Mouse (Mus musculus) midbrain, embryonic 16.5 days (tissue): ENCODE data around the gene Slc2a5. TPM values are rescaled to one million over a fixed set of nuclear protein-coding genes. Genes with fewer than 3 reads are reported as not detected.

ENCODE experiments used
- ATAC-seq: fragments of 200-750 bp; cut with Nextera tagmentation; 2 replicates; pipeline ENCODE4 v1.8.0; 2017; ENCODE audit warnings: moderate TSS enrichment
- H3K27ac ChIP-seq: fragments of 300-500 bp; sonication (generic); 2 replicates; pipeline ENCODE4 v1.5.1; 2014; ENCODE audit warnings: mild to moderate bottlenecking, low read length, mixed read lengths
- H3K27me3 ChIP-seq: fragments of 300-500 bp; sonication (generic); 2 replicates; pipeline ENCODE4 v1.6.1; 2014; ENCODE audit warnings: low read depth, low read length, mixed read lengths; ENCODE audit not compliant: control insufficient read depth, insufficient read depth
- H3K36me3 ChIP-seq: fragments of 300-500 bp; sonication (generic); 2 replicates; pipeline ENCODE4 v1.6.1; 2014; ENCODE audit warnings: mild to moderate bottlenecking, low read length, moderate library complexity, mixed read lengths; ENCODE audit not compliant: control insufficient read depth, insufficient read depth
- H3K4me1 ChIP-seq: fragments of 300-500 bp; sonication (generic); 2 replicates; pipeline ENCODE4 v1.6.1; 2014; ENCODE audit warnings: mild to moderate bottlenecking, low read length, mixed read lengths; ENCODE audit not compliant: control insufficient read depth, insufficient read depth
- H3K4me2 ChIP-seq: fragments of 300-500 bp; sonication (generic); 2 replicates; pipeline ENCODE4 v1.6.1; 2014; ENCODE audit warnings: mild to moderate bottlenecking, low read length, mixed read lengths
- H3K4me3 ChIP-seq: fragments of 300-500 bp; sonication (generic); 2 replicates; pipeline ENCODE4 v1.5.1; 2014; ENCODE audit warnings: low read depth, mild to moderate bottlenecking, low read length, moderate library complexity, mixed read lengths
- H3K9ac ChIP-seq: fragments of 300-500 bp; sonication (generic); 2 replicates; pipeline ENCODE4 v1.6.1; 2014; ENCODE audit warnings: low read depth, low read length, mixed read lengths
- H3K9me3 ChIP-seq: fragments of 300-500 bp; sonication (generic); replicated peaks from 2 replicates; pipeline ENCODE4 v1.6.1; 2014; ENCODE audit warnings: mild to moderate bottlenecking, low read length, mixed read lengths; ENCODE audit not compliant: control insufficient read depth, poor library complexity, severe bottlenecking
- WGBS: fragments of 180-500 bp; shearing (Covaris S2); extraction: QIAGEN DNeasy Blood & Tissue Kit; methylation state at CpG from one replicate; pipeline ENCODE4 v1.1.7; 2014; 5-methylcytosine and 5-hydroxymethylcytosine counted together
- polyA plus RNA-seq: library from polyadenylated mRNA; unstranded; fragments of >200 nt; fragmentation: Nextera tagmentation; extraction: Ambion mirVana; gene quantifications from 2 replicates; pipeline ENCODE4 v1.2.1, GENCODE M21; 2015

The Slc2a5 gene
- polyA plus RNA-seq, 1 experiment from 2014 or later, result 2.9 TPM

DNA sequence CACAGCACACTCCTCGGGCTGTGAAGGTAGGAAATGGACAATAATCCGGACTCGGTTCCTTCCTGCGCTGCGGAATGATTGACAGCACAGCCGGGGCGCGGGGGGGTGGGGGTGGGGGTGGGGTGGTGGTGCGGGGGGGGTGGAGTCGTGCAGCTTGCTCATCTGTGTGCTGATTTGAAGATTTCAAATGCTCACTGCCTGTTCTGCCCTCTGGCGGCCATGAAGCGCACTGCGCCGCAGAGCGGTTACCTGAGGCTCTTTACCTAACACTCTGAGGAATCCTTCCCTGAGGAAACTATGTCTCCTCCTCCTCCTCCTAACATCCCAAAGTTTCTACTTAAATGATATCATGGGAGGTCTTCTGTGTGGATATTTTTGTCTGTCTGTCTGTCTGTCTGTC is 6.2 kb upstream of the Slc2a5 start:
- H3K4me3 ChIP-seq, result no peak overlapping the region
- ATAC-seq, result no peak
- no peaks in the 10 kb centered on the region for H3K36me3 ChIP-seq
- H3K27ac ChIP-seq, result no peak overlapping the region
- H3K9me3 ChIP-seq, result no peaks in the 10 kb centered on the region
- peak overlapping the region; percentile 24; the same call in 1 of the 2 replicates for H3K4me2 ChIP-seq
- 8% methylated on average over 13 of the region's 15 CpGs for WGBS
- H3K27me3 ChIP-seq, result no peaks in the 10 kb centered on the region
- no peaks in the 10 kb centered on the region for H3K4me1 ChIP-seq
- no peak overlapping the region for H3K9ac ChIP-seq

DNA sequence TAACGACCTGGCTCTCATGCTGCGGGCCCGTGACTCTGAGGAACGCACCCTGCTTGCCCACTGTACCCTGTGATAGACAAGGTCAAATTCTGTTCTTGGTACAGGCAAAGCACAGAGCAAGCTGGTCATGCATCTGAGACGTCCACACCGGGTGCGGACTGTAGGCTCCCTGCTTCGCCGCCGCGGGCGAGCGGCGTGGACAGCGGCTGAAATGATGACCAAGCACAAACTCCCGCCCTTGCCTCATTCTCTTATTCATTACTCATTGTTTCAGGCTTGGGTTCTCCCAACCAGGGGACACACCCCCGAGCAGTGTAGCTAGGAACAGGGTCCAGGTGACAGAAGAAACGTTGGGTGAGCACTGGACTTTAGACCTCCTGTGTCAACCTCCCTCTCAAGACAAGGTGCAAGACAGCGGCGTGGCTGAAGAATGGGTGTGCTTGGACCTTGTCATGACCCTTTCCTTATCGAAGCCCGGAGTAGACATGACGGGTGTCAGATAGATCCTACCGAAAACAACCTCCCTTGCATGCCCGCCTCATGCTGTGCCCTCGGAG is 4.5 kb upstream of the Slc2a5 start:
- 91% methylated on average over 26 of the region's 26 CpGs for WGBS
- Histone ChIP-seq H3K9ac (no peak overlapping the region), H3K27me3 (no peaks in the 10 kb centered on the region), H3K36me3 (no peaks in the 10 kb centered on the region), H3K4me2 (no peak overlapping the region), H3K27ac (no peak overlapping the region), H3K4me3 (no peak overlapping the region), H3K9me3 (no peaks in the 10 kb centered on the region), H3K4me1 (no peaks in the 10 kb centered on the region)
- no peak for ATAC-seq

DNA sequence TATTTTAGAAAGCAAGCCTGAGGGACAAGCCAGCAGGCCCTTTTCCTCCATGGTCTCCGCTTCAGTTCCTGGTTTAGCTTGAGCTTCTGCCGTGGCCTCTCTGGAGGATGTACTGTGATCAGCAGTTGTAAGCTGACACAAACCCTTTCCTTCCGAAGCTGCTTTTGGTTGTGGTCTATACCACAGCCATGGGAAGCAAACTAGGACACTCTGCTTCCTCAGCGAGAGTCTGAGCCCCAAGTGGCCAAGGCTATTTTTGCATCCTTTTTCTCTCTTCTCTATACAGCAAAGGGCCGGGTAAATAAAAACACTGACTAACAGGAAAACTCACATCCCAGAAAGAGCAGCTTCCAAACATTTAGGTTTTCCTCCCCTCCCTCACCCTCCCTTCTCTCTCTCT is 1.8 kb upstream of the Slc2a5 start:
- no peaks in the 10 kb centered on the region for H3K4me1 ChIP-seq
- H3K27ac ChIP-seq, result no peak overlapping the region
- no peak overlapping the region for H3K4me2 ChIP-seq
- H3K4me3 ChIP-seq, result no peak overlapping the region
- no peaks in the 10 kb centered on the region for H3K9me3 ChIP-seq
- H3K27me3 ChIP-seq, result no peaks in the 10 kb centered on the region
- no peak for ATAC-seq
- H3K9ac ChIP-seq, result no peak overlapping the region
- H3K36me3 ChIP-seq, result no peaks in the 10 kb centered on the region
- 51% methylated on average over 5 of the region's 5 CpGs for WGBS

DNA sequence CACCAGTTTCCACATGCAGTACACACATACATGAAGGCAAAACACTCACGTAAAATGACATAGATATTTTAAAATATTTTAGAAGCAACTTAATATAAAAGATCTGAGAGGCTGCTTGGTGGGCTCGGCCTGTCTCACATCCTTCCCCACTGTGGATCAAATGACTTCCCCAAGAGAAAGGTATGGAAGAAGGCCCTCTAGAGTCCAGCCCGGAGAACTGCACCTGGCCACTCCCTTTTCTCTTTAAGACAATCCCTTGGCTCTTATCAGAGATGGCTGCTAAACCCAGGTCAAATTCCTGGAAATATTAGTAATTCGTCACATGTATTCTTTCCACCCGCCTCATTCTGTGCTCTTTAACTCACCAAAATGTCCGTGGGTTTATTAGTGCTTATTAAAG is 920 bp upstream of the Slc2a5 start:
- Histone ChIP-seq H3K4me2 (no peak overlapping the region), H3K4me1 (no peaks in the 10 kb centered on the region), H3K9me3 (no peaks in the 10 kb centered on the region), H3K27ac (no peak overlapping the region), H3K27me3 (no peaks in the 10 kb centered on the region), H3K36me3 (no peaks in the 10 kb centered on the region), H3K9ac (no peak overlapping the region), H3K4me3 (no peak overlapping the region)
- 71% methylated on average over 6 of the region's 6 CpGs for WGBS
- no peak for ATAC-seq

DNA sequence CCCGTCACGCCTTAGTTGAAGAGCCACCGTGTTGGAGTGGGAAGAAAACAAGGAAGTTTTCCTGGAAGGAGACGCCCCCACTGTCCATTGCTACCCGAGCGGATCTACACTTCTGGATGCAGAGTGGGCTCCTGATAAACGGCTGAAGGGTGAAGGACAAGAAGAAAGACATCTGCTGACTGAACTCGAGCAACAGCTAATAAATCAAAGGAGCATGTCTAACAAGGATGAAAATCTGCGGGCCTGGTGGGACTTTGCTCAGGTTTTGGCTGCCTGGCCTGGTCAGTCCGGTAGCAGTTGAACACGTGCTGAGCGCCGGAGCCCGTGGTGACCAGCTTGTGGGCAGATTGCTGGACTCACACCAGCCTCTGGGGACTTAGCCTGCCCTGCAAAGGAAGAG is 557 bp downstream of the Slc2a5 start:
- H3K4me2 ChIP-seq, result peak overlapping the region; percentile 45; the same call in 1 of the 2 replicates
- ATAC-seq, result no peak
- no peaks in the 10 kb centered on the region for H3K36me3 ChIP-seq
- 64% methylated on average over 14 of the region's 14 CpGs for WGBS
- H3K4me1 ChIP-seq, result no peaks in the 10 kb centered on the region
- no peak overlapping the region for H3K4me3 ChIP-seq
- H3K27ac ChIP-seq, result no peak overlapping the region
- H3K27me3 ChIP-seq, result no peaks in the 10 kb centered on the region
- H3K9ac ChIP-seq, result no peak overlapping the region
- H3K9me3 ChIP-seq, result no peaks in the 10 kb centered on the region

DNA sequence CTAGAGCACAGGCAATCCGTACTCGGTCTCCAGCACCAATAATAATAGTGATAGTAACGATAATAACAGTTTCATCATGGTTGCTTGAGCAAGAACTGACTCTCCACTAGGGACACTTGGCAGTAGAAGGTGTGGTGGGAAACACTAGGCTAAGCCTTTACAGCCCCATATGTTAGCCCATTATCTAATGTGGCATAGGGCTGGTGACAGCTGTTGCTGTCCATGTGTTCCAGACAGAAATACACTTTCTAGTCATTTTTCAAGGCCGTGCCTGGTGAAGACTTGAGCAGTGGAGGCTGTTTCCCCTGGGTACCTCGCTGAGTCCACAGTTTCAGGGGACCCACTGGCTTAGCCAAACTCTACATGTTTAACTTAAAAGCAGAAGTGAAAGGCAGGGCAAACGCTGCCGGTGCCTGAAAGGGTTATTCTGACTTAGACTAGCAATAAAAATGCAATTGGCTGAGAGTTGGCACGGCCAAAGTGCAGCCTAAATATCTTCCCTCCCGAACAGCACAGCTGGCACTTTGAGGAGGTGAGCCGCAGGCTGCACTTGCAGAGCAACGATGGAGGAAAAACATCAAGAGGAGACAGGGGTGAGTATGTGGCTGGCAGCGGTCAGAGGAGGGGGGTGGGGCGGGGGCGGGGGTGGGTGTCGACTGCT is 1.2 kb downstream of the Slc2a5 start:
- no peak overlapping the region for H3K4me2 ChIP-seq
- WGBS, result 58% methylated on average over 15 of the region's 15 CpGs
- H3K4me1 ChIP-seq, result no peaks in the 10 kb centered on the region
- H3K9ac ChIP-seq, result no peak overlapping the region
- no peak overlapping the region for H3K27ac ChIP-seq
- no peaks in the 10 kb centered on the region for H3K36me3 ChIP-seq
- H3K4me3 ChIP-seq, result no peak overlapping the region
- H3K27me3 ChIP-seq, result no peaks in the 10 kb centered on the region
- ATAC-seq, result no peak
- H3K9me3 ChIP-seq, result no peaks in the 10 kb centered on the region

DNA sequence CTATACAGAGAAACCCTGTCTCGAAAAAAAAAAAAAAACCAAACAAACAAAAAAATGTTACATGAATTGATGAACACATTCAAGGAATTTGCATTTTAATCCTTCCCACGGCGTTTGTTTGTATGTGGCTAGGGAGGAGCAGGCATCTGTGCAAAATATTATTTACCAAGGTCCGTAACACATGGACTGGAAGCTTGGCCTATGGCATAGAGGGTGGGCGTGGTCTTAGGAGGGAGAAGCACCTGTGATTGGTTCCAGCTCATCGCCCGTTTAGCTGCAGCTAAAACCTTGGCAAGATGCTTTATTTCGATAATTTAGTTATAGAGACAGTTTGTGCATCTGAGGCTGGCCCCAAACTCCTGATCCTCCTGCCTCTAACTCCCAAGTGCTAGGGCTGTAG is 2.3 kb downstream of the Slc2a5 start:
- Histone ChIP-seq H3K4me3 (no peak overlapping the region), H3K9ac (no peak overlapping the region), H3K36me3 (no peaks in the 10 kb centered on the region), H3K27ac (no peak overlapping the region), H3K4me1 (no peaks in the 10 kb centered on the region), H3K4me2 (no peak overlapping the region), H3K27me3 (no peaks in the 10 kb centered on the region), H3K9me3 (no peaks in the 10 kb centered on the region)
- no peak for ATAC-seq
- 77% methylated on average over 8 of the region's 8 CpGs for WGBS

DNA sequence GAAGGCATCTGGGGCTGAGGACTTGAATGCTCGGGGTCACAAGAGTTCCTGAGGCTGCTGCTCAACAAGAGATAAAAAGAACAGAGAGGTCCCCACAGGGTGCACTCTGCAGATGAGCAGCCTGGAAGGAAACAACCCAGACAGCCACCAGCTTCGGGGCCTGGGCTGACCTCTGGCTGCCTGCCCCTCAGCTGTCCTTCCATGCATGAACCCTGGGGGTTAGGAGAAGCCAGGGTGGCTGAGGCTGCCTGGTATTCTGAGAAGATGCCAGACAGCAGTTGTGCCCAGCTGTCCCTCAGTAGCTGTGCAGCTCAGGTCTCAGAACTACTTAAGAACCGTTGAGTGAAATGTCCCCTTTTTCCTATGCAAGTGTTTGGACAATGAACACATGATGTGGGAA is 3.4 kb downstream of the Slc2a5 start:
- H3K9ac ChIP-seq, result no peak overlapping the region
- no peak overlapping the region for H3K4me2 ChIP-seq
- H3K9me3 ChIP-seq, result no peaks in the 10 kb centered on the region
- 67% methylated on average over 3 of the region's 3 CpGs for WGBS
- no peaks in the 10 kb centered on the region for H3K4me1 ChIP-seq
- H3K36me3 ChIP-seq, result no peaks in the 10 kb centered on the region
- H3K4me3 ChIP-seq, result no peak overlapping the region
- H3K27ac ChIP-seq, result no peak overlapping the region
- no peak for ATAC-seq
- H3K27me3 ChIP-seq, result no peaks in the 10 kb centered on the region

DNA sequence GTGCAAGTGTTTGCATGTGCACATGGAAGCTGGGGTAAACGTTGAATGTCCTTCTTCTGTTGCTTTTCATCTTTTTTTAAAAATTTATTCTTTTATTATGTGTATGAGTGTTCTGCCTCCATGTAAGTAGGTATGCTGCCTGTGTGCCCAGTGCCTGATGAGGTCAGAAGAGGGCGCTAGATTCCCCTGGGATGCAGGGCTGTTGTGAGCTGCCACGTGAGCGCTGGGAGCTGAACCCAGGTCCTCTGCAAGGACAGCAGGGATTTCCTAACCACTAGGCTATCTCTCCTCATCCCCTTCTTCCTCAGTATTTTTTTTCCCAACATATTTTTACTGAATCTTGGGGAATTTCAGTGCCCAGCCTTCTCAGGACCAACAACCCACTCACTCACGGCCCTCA is 7.3 kb downstream of the Slc2a5 start:
- Histone ChIP-seq H3K9ac (no peak overlapping the region), H3K27ac (no peak overlapping the region), H3K9me3 (no peaks in the 10 kb centered on the region), H3K36me3 (no peaks in the 10 kb centered on the region), H3K4me2 (no peak overlapping the region), H3K27me3 (no peaks in the 10 kb centered on the region), H3K4me1 (no peaks in the 10 kb centered on the region), H3K4me3 (no peak overlapping the region)
- ATAC-seq, result no peak
- WGBS, result 86% methylated on average over 5 of the region's 5 CpGs
